Mouse (Mus musculus) gastrocnemius, postnatal 10 days (tissue): ENCODE measurements at regions not wholly inside any gene's neighbourhood (a gene's known extent, or its start where the extent isn't known, plus 50 kb on each side); places are given as distances from the start of the nearest gene placed in this dataset.

Experiments
- DNase-seq: peaks from one replicate; pipeline ENCODE4 v3.0.0; 2021; ENCODE audit warnings: mixed read lengths

- DNase-seq, result no peak
Observed at GRCm38 (mm10) chr10:95085688-95086268, 141.1 kb upstream of the Plxnc1 start.

GRCm38 (mm10) chr10:95083341-95084148 lies 138.9 kb upstream of the Plxnc1 start:
- DNase-seq, result no peak

GRCm38 (mm10) chr10:95082634-95083033 lies 138.0 kb upstream of the Plxnc1 start:
- no peak for DNase-seq

GRCm38 (mm10) chr10:95079979-95080378 lies 135.3 kb upstream of the Plxnc1 start:
- DNase-seq, result no peak

GRCm38 (mm10) chr10:95076421-95076820 lies 131.8 kb upstream of the Plxnc1 start:
- no peak for DNase-seq

- no peak for DNase-seq
Observed at GRCm38 (mm10) chr10:95075897-95076296, 131.3 kb upstream of the Plxnc1 start.

- DNase-seq, result no peak
Observed at GRCm38 (mm10) chr10:95074959-95075590, 130.4 kb upstream of the Plxnc1 start.

GRCm38 (mm10) chr10:95074381-95074780 lies 129.7 kb upstream of the Plxnc1 start:
- no peak for DNase-seq

- DNase-seq, result no peak
Observed at GRCm38 (mm10) chr10:95067971-95068370, 123.3 kb upstream of the Plxnc1 start.

- no peak for DNase-seq
Observed at GRCm38 (mm10) chr10:95066774-95067173, 122.1 kb upstream of the Plxnc1 start.

GRCm38 (mm10) chr10:95059486-95060091 lies 115.0 kb upstream of the Plxnc1 start:
- DNase-seq, result no peak

- no peak for DNase-seq
Observed at GRCm38 (mm10) chr10:95059078-95059477, 114.4 kb upstream of the Plxnc1 start.

- no peak for DNase-seq
Observed at GRCm38 (mm10) chr10:95057051-95057714, 112.5 kb upstream of the Plxnc1 start.

- DNase-seq, result no peak
Observed at GRCm38 (mm10) chr10:95056541-95056940, 111.9 kb upstream of the Plxnc1 start.

GRCm38 (mm10) chr10:95054869-95055268 lies 110.2 kb upstream of the Plxnc1 start:
- DNase-seq, result no peak

- DNase-seq, result no peak
Observed at GRCm38 (mm10) chr10:95048790-95049189, 104.2 kb upstream of the Plxnc1 start.

GRCm38 (mm10) chr10:95043978-95044377 lies 99.3 kb upstream of the Plxnc1 start:
- no peak for DNase-seq

- DNase-seq, result no peak
Observed at GRCm38 (mm10) chr10:95040258-95040895, 95.7 kb upstream of the Plxnc1 start.

- DNase-seq, result no peak
Observed at GRCm38 (mm10) chr10:95036043-95036697, 91.5 kb upstream of the Plxnc1 start.

- no peak for DNase-seq
Observed at GRCm38 (mm10) chr10:95035371-95035770, 90.7 kb upstream of the Plxnc1 start.

GRCm38 (mm10) chr10:95034566-95034965 lies 89.9 kb upstream of the Plxnc1 start:
- no peak for DNase-seq
